15 mouse cellular contexts compared by ENCODE assay signal in the genomic region with DNA sequence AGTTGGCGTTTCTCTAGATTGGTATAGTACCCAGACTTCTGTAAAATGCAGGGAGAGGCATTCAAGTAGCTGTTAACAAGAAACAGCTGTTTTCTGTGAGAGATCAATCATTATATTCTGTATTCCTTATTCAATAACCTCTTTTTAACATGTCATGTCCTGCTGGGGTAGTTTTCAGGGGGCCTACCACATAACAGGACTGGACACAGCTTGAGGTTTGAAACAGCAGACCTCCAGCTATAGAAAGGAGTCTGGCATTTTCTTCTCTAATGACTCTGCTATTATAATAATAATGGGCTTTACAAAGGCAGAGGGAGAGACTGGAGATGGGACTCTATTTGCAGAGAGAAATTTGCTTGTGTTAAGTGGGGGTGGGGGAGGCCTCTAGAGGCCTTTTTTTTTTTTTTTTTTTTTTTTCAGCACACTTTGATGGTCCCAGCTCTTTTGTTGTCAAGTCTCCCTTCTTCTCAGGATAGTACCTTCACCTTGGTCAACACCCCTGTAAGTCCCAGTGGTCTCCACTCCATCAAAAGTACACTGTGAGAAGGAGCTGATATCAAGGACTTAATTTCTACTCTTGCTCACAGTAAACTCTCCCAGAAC.
DNase-seq lines count a peak whose midpoint lies in the region; ATAC-seq and TF ChIP-seq lines count a peak whose summit lies in the region.
"Had no signal": no experiment of that assay in that cellular context is flagged by ENCODE, and none has a peak within 500 bp of the region (broad histone marks: within the 10 kb centered on the region; RNA-seq: fewer than 3 reads in every experiment).

No protein-coding gene starts in this region.

- no peak for TF ChIP-seq CTCF in hindbrain, postnatal 0 days (IDR thresholded peaks at IDR 0.05; ENCODE audit: low read depth)

- 13% methylated on average over 1 of the region's 1 CpGs for WGBS in hindbrain, embryonic 10.5 days
- WGBS in hindbrain, postnatal 0 days = 13% methylated on average over 1 of the region's 1 CpGs
- WGBS in midbrain, embryonic 14.5 days = 6% methylated on average over 1 of the region's 1 CpGs

- DNase-seq in hindbrain, embryonic 10.5 days (ENCODE audit: low spot score) = peak; percentile 29
- no peak for DNase-seq in hindbrain, postnatal 0 days (ENCODE audit: low spot score)
- peak; percentile 12 for DNase-seq in embryo, embryonic 9.5 days (ENCODE audit: extremely low spot score)
- DNase-seq in forelimb bud, embryonic 11.5 days (ENCODE audit: low read depth, low spot score) = peak; percentile 31
- peak; percentile 37 for DNase-seq in midbrain, embryonic 14.5 days
- DNase-seq in c-Kit-positive CD71-positive TER-119-positive erythroid progenitor cells, embryonic 14.5 days (ENCODE audit: low spot score) = no peak
- no peak for DNase-seq in T-cell, adult 2 months (ENCODE audit: low spot score)
- DNase-seq: adrenal gland, adult 8-10 months; gastrocnemius, postnatal 36 days; kidney, adult 8-10 months; right cerebral cortex, postnatal 14 days had no signal

- no peak overlapping the region for H3K4me2 ChIP-seq in hindbrain, postnatal 0 days (ENCODE audit: low read depth, low read length)
- H3K4me2 ChIP-seq in midbrain, embryonic 14.5 days (ENCODE audit: low read length) = no peak overlapping the region
- H3K4me2 ChIP-seq: heart, embryonic 13.5 days; liver, embryonic 12.5 days had no signal

- H3K4me3 ChIP-seq in hindbrain, embryonic 10.5 days = no peak overlapping the region
- no peak overlapping the region for H3K4me3 ChIP-seq in hindbrain, postnatal 0 days (ENCODE audit: low read length)
- no peak overlapping the region for H3K4me3 ChIP-seq in midbrain, embryonic 14.5 days (replicated peaks; ENCODE audit: low read depth, low read length)
- H3K4me3 ChIP-seq: heart, embryonic 13.5 days; layer of hippocampus, adult 2 months; liver, embryonic 12.5 days had no signal

- H3K9ac ChIP-seq in hindbrain, postnatal 0 days (replicated peaks; ENCODE audit: low read length) = no peak overlapping the region
- H3K9ac ChIP-seq in midbrain, embryonic 14.5 days (replicated peaks; ENCODE audit: low read length) = no peak overlapping the region
- H3K9ac ChIP-seq: heart, embryonic 13.5 days; liver, embryonic 12.5 days had no signal

- H3K27ac ChIP-seq in hindbrain, embryonic 10.5 days = no peak overlapping the region
- no peak overlapping the region for H3K27ac ChIP-seq in hindbrain, postnatal 0 days
- H3K27ac ChIP-seq in midbrain, embryonic 14.5 days (replicated peaks; ENCODE audit: low read depth, low read length) = no peak overlapping the region
- H3K27ac ChIP-seq: heart, embryonic 13.5 days; layer of hippocampus, adult 2 months; liver, embryonic 12.5 days had no signal

- no peak for ATAC-seq in hindbrain, postnatal 0 days
- peak; percentile 43; the same call in 1 of the 2 replicates for ATAC-seq in midbrain, embryonic 14.5 days (ENCODE audit: low FRiP score, low TSS enrichment)
- ATAC-seq in monocyte, adult 5-6 weeks (replicated peaks; ENCODE audit: insufficient number of reproducible peaks, low FRiP score, low TSS enrichment, poor library complexity, severe bottlenecking) = no peak
- ATAC-seq: liver, embryonic 12.5 days had no signal

- no peaks in the 10 kb centered on the region for H3K36me3 ChIP-seq in hindbrain, embryonic 10.5 days
- no peaks in the 10 kb centered on the region for H3K36me3 ChIP-seq in hindbrain, postnatal 0 days (ENCODE audit: insufficient read depth, low read length)
- no peaks in the 10 kb centered on the region for H3K36me3 ChIP-seq in midbrain, embryonic 14.5 days (ENCODE audit: control insufficient read depth, insufficient read depth, low read length)
- H3K36me3 ChIP-seq: heart, embryonic 13.5 days; liver, embryonic 12.5 days had no signal

- no peaks in the 10 kb centered on the region for H3K9me3 ChIP-seq in hindbrain, embryonic 10.5 days
- no peaks in the 10 kb centered on the region for H3K9me3 ChIP-seq in hindbrain, postnatal 0 days (ENCODE audit: low read length)
- H3K9me3 ChIP-seq in midbrain, embryonic 14.5 days (ENCODE audit: control insufficient read depth, low read length) = no peaks in the 10 kb centered on the region
- H3K9me3 ChIP-seq: heart, embryonic 13.5 days; liver, embryonic 12.5 days had no signal

- H3K4me1 ChIP-seq in hindbrain, embryonic 10.5 days (replicated peaks) = peaks cover 16% of the 10 kb centered on the region
- no peaks in the 10 kb centered on the region for H3K4me1 ChIP-seq in hindbrain, postnatal 0 days (ENCODE audit: insufficient read depth, low read length)
- H3K4me1 ChIP-seq in midbrain, embryonic 14.5 days (ENCODE audit: control insufficient read depth, insufficient read depth, low read length) = peaks cover 3% of the 10 kb centered on the region; the same call in 1 of the 2 replicates
- H3K4me1 ChIP-seq: heart, embryonic 13.5 days; liver, embryonic 12.5 days had no signal

- no peaks in the 10 kb centered on the region; the same call in 1 of the 2 replicates for H3K27me3 ChIP-seq in hindbrain, embryonic 10.5 days (ENCODE audit: insufficient read depth, poor library complexity, severe bottlenecking)
- H3K27me3 ChIP-seq in hindbrain, postnatal 0 days (ENCODE audit: insufficient read depth, low read length) = no peaks in the 10 kb centered on the region
- H3K27me3 ChIP-seq in midbrain, embryonic 14.5 days (ENCODE audit: control insufficient read depth, insufficient read depth, low read length) = no peaks in the 10 kb centered on the region
- H3K27me3 ChIP-seq: heart, embryonic 13.5 days; liver, embryonic 12.5 days had no signal

Comparison
In these comparisons a context has a peak if more than half of its experiments do, and no peak if none do; other contexts are left out.
1. DNase-seq: peak in hindbrain, embryonic 10.5 days (single experiment), embryo, embryonic 9.5 days (single experiment), forelimb bud, embryonic 11.5 days (single experiment) and midbrain, embryonic 14.5 days (single experiment); none in hindbrain, postnatal 0 days (single experiment), c-Kit-positive CD71-positive TER-119-positive erythroid progenitor cells, embryonic 14.5 days (single experiment) and T-cell, adult 2 months (single experiment).